Mouse (Mus musculus) activated CD4-positive, CD25-positive, alpha-beta regulatory T cell, adult 4 months (primary cell): ENCODE results near the gene Plekhg3. TPM values are rescaled to one million over a fixed set of nuclear protein-coding genes. Genes with fewer than 3 reads are reported as not detected.

Experiments used
- ATAC-seq: one replicate; pipeline ENCODE4 v1.8.0; 2017
- polyA plus RNA-seq, 2 experiments: library from polyadenylated mRNA; unstranded; fragments of 100-300 nt; shearing (Covaris generic); gene quantifications; one replicate each; pipeline ENCODE4 v1.2.1; 2017

Gene Plekhg3
- 1 to 10 TPM; 2.5 to 3.7 TPM for polyA plus RNA-seq

DNA sequence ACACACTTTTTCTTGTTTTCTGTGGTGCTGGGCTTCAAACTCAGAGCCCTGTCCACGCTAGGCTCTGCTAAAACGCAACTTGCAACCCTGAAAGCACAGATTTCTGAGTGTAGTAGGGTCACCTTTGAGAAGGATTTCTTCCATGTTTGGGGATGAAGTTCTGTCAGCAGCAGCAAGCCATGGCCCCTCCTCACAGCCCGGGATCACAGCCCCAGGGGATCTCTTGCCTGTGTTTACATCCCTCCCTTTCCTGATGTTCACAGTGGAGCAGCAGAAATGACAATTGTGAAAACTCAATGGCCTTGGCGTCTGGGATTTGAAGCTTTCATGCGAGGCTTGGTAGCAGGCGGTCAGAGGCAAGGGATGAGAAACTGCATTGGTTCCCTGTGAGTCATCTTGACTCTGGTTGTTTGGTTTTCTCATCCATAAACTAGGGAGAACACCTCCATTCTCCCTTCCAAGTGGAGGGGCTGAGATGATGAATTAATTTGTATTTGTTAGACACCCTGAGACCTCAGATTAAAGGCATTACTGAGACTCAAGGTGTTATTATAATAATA lies at the start of gene Plekhg3:
TSS of gene Plekhg3 (plus strand) at position 312 of the 560 bp plus-strand sequence.
- no peak for ATAC-seq

GRCm38 (mm10) chr12:76482446-76482845 lies 48.2 kb upstream of the Plekhg3 start:
- no peak for ATAC-seq

DNA sequence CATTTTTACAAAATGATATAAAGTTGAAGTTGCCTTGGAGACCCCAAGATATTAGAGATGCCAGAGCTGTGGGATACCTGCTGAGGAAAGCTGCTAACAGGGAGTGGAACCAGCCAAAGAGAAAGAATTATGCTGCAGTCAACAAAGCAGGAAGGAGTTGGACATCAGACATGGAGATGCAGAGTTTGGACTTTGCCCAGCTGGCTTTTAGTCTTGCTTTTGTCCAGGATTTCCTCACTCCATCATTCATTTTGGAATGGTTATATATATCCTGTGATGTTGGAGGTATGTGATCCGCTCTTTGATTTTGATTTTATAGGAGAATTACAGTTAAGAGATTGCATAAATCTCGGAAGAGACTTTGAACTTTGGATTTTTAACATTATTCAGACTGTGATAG lies 47.7 kb upstream of the Plekhg3 start:
- ATAC-seq: no peak

DNA sequence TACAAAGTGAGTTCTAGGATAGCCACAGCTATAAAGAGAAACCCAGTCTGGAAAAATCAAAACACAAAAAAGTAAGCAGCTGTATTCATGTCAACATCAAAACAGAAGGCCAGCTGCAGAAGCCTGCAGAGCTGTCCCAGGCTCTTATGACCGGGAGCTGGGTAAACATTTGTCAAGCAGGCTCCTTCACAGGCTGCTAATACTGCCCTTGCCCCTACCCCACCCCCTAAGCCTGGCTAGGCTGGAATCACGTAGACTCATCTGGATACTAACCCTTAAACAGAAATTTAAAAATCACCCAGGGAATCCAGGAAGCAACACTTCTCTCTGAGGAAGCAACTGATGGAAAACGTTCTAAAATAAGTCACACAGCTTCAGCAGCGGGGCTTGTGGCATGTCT lies 45.8 kb upstream of the Plekhg3 start:
- ATAC-seq: no peak

- no peak for ATAC-seq
Observed at GRCm38 (mm10) chr12:76485381-76485780, 45.3 kb upstream of the Plekhg3 start.

DNA sequence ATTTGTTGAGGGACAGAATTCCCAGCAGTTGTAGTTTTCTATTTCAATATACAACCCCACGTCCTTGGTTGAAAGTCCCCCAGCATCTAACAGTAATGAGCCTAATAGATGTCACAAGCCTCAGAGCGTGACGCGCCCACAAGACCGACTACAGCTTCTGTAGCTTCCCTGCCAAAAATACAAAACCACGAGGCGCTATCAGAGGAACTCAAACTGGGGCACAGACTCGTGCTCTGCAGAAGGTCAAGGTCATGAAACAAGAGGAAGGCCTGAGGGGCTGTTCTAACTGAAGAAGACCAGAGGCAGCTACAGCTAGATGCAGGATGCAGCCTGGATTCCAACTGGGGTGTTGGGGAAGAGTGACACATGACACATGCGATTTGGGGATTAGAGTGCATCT lies 43.7 kb upstream of the Plekhg3 start:
- no peak for ATAC-seq

- ATAC-seq: no peak
Observed at GRCm38 (mm10) chr12:76490798-76491197, 39.9 kb upstream of the Plekhg3 start.

DNA sequence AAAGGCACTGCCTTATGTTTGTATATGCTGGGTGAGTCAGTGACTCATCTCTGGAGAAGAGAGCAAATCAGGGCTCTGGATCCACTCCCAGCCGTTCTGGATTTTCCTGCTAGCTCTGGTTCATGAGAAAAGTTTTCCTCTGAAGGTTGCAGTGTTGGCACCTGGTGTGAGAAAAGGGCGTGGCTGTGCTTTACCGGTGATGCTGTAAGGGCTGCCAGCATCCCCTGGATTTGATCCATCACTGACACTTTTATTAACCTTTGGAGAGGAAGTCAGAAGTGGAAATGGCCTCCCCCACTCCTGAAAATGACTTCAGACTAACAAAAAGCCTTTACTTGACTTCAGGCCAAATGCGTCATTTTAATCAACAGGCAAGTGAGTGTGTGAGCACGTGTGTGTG lies 37.2 kb upstream of the Plekhg3 start:
- ATAC-seq: no peak

- no peak for ATAC-seq
Observed at GRCm38 (mm10) chr12:76495381-76495780, 35.3 kb upstream of the Plekhg3 start.

- no peak for ATAC-seq
Observed at GRCm38 (mm10) chr12:76496324-76496723, 34.4 kb upstream of the Plekhg3 start.

DNA sequence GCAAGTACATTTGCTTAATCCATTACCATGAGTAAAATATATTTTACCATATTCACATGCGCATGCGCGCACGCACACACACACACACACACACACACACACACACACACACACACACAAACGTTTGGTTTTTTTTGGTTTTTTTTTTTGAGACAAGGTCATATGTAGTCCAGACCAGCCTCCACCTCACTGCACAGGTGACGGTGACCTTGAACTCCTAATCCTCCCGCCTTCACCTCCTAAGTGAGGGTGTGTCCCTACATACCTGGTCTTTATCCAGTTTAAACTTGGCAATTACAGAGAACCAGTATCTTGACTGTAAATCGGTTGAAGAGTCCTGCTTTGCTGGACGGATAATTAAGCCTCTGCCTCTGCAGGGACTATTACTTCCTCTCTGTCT lies 31.4 kb upstream of the Plekhg3 start:
- no peak for ATAC-seq

GRCm38 (mm10) chr12:76500055-76500454 lies 30.6 kb upstream of the Plekhg3 start:
- ATAC-seq: no peak

DNA sequence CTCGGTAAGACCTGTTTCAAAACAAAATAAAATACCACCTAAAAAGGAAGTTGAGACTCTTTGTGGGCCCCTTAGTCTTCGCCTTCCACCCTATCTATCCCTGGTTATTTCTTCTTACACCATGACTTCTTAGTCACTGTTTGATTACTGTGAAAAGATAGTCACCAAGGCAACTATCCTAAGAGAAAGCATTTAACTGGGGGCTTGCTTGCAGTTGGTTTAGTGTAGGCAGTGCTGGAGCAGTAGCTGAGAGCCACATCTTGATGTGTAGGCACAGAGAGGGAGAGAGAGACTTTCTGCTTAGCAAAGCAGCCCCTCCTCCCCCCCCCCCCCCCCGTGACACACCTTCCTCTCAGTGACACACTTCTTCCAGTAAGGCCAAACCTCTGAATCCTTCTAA lies 29.8 kb upstream of the Plekhg3 start:
- no peak for ATAC-seq

GRCm38 (mm10) chr12:76502981-76503380 lies 27.7 kb upstream of the Plekhg3 start:
- ATAC-seq: no peak

GRCm38 (mm10) chr12:76506522-76506921 lies 24.2 kb upstream of the Plekhg3 start:
- no peak for ATAC-seq

DNA sequence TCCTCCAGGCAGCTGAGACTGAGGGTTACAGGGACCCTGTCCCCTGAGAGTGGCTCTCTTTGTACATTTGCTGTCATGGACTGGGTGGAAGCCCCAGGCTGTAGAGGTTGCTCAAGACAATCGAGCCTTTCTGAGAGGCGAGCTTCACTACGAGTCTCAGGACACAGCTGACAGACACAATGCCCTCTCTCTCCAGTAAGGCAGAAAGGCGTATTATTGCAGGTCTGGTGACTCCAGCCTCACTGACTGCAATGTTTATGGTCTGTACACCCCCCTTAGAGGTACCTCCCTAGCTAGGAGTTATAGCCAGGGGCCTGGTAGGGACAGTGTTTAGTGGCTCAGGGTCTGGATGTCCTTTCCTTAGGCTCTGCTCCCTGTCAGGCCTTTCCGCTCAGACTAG lies 22.9 kb upstream of the Plekhg3 start:
- ATAC-seq: no peak

DNA sequence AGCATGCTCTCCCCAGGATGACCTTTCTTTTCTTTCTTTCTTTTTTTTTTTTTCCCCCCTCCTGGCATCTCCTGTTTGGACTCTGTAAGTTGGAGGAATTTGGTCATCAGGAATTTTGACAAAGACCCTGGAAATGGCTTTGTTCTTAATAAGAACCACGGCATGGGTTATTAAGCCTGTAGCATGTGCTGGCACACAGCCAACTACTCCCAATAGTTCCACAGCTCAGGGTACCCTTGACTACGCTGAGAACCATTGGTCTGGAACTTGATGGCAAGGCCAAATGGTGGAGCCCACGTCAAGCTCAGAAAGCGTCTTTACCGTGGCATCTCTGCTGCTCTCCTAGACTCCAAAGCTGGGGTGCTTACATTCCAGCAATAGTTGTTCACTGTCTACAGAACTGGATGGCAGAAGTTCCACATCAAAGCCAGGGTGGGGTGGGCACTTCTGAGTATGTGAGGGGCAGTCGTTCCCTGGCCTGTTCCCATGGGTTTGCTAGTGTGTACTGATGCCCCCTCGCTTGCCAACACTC lies 21.7 kb upstream of the Plekhg3 start:
- no peak for ATAC-seq

GRCm38 (mm10) chr12:76512731-76513130 lies 18.0 kb upstream of the Plekhg3 start:
- ATAC-seq: no peak

DNA sequence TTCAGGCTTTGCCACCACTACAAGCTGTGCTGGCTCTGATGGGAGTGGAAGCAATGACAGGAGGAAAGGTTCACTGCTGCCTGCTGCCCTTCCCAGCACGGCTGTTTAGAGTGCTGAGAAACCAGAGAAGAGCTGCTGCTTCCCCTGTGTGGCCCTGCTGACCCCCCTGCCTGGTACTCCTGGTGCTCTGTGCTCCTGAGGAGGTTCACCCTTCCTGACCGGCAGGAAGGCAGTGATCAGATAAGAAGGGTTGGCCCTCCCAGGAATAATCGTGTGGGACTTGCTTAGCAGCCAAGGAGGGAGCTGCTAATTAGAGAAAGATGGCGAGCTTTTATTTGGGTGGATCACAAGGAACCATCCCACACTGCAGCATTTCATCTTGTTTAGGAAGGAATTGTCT lies 15.8 kb upstream of the Plekhg3 start:
- no peak for ATAC-seq

GRCm38 (mm10) chr12:76518000-76518399 lies 12.7 kb upstream of the Plekhg3 start:
- no peak for ATAC-seq

GRCm38 (mm10) chr12:76518909-76519842 lies 11.5 kb upstream of the Plekhg3 start:
- no peak for ATAC-seq

DNA sequence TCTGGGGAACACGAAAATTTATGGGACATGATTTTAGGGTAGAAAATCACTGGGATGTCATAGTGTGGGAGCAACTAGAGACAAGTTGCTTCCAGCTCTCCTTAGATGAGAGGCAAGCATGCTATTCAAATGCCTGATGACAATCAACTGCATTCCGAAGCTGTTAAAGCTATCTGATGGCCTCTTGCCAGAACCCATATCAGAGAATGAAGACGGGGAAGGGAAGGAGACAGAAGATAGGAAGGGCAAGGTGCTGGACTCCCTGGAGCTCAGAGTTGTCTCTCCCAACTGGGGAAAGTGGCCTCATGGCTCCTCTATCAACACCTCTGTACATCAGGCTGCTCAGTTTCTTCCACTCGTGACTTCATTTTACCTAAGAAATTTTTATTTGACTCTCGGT lies 7.0 kb upstream of the Plekhg3 start:
- no peak for ATAC-seq

- no peak for ATAC-seq
Observed at GRCm38 (mm10) chr12:76524915-76525314, 5.8 kb upstream of the Plekhg3 start.
